Mouse (Mus musculus) midbrain, embryonic 11.5 days (tissue): ENCODE measurements around the gene Chil6. TPM values are rescaled to one million over a fixed set of nuclear protein-coding genes. Genes with fewer than 3 reads are reported as not detected.
A peak's percentile ranks its signal among the peaks of the same experiment; 100 is the strongest.

ENCODE experiments used
- ATAC-seq: fragments of 200-750 bp; cut with Nextera tagmentation; 2 replicates; pipeline ENCODE4 v1.8.0; 2017; ENCODE audit warnings: moderate TSS enrichment, moderate library complexity; ENCODE audit not compliant: low FRiP score
- DNase-seq: peaks from one replicate; pipeline ENCODE4 v3.0.0; 2015; ENCODE audit warnings: low spot score; ENCODE audit errors: missing footprints
- H3K27ac ChIP-seq: fragments of 300-500 bp; sonication (generic); 2 replicates; pipeline ENCODE4 v1.5.1; 2014; ENCODE audit warnings: low read depth, low read length
- H3K27me3 ChIP-seq: fragments of 300-500 bp; sonication (generic); 2 replicates; pipeline ENCODE4 v1.6.1; 2014; ENCODE audit warnings: mild to moderate bottlenecking, low read length, moderate library complexity, mixed read lengths; ENCODE audit not compliant: control insufficient read depth, insufficient read depth
- H3K36me3 ChIP-seq: fragments of 300-500 bp; sonication (generic); 2 replicates; pipeline ENCODE4 v1.6.1; 2014; ENCODE audit warnings: mild to moderate bottlenecking, low read length, moderate library complexity, mixed read lengths; ENCODE audit not compliant: control insufficient read depth, insufficient read depth
- H3K4me1 ChIP-seq: fragments of 300-500 bp; sonication (generic); 2 replicates; pipeline ENCODE4 v1.6.1; 2014; ENCODE audit warnings: low read length; ENCODE audit not compliant: control insufficient read depth, insufficient read depth
- H3K4me2 ChIP-seq: fragments of 300-500 bp; sonication (generic); 2 replicates; pipeline ENCODE4 v1.6.1; 2014; ENCODE audit warnings: mild to moderate bottlenecking, moderate library complexity
- H3K4me3 ChIP-seq: fragments of 300-500 bp; sonication (generic); 2 replicates; pipeline ENCODE4 v1.5.1; 2014; ENCODE audit warnings: low read depth, low read length
- H3K9ac ChIP-seq: fragments of 300-500 bp; sonication (generic); 2 replicates; pipeline ENCODE4 v1.6.1; 2014; ENCODE audit warnings: low read length
- H3K9me3 ChIP-seq: fragments of 300-500 bp; sonication (generic); 2 replicates; pipeline ENCODE4 v1.6.1; 2016; ENCODE audit warnings: low read length; ENCODE audit not compliant: control insufficient read depth
- WGBS: fragments of 180-500 bp; shearing (Covaris S2); extraction: QIAGEN DNeasy Blood & Tissue Kit; methylation state at CpG from one replicate; pipeline ENCODE4 v1.1.7; 2014; 5-methylcytosine and 5-hydroxymethylcytosine counted together
- polyA plus RNA-seq: library from polyadenylated mRNA; unstranded; fragments of >200 nt; fragmentation: Nextera tagmentation; extraction: Ambion mirVana; gene quantifications from 2 replicates; pipeline ENCODE4 v1.2.1, GENCODE M21; 2014

Chil6 gene
- polyA plus RNA-seq: not detected in 2 replicates

- Histone ChIP-seq H3K4me3 (no peak within 1 kb of the TSS), H3K4me1 (no peaks in the 10 kb centered on the region), H3K9ac (no peak within 1 kb of the TSS), H3K36me3 (no peaks in the 10 kb centered on the region), H3K9me3 (no peaks in the 10 kb centered on the region), H3K4me2 (no peak within 1 kb of the TSS), H3K27me3 (no peaks in the 10 kb centered on the region), H3K27ac (no peak within 1 kb of the TSS)
- DNase-seq (no peak), ATAC-seq (no peak)
These were observed at the start of gene Chil6 for GRCm38 (mm10) chr3:106406082-106406481. Gene Chil6 (minus strand): TSS chr3:106406182.

DNA sequence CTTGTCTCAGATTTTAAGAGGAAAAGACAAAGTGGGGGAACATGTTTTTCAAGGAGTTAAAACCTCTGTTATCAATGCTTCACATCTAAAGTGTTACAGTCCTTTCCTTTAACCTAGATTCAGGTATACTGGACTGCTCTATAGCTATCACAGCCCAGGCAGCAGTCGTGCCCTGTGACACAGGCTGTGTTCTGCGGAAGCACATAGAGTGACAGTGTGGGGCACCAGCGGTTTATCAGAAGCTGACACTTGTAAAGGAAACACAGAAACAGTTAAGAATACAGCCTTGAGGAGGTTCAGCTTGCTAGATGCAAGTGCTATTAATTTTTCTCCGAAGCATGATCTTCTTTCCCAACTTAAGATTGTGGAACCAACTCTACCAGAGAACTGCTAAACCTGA is 46.6 kb upstream of the Chil6 start:
- Histone ChIP-seq H3K36me3 (no peaks in the 10 kb centered on the region), H3K27me3 (no peaks in the 10 kb centered on the region), H3K4me3 (no peak overlapping the region), H3K27ac (no peak overlapping the region), H3K9me3 (no peaks in the 10 kb centered on the region), H3K4me1 (no peaks in the 10 kb centered on the region), H3K9ac (no peak overlapping the region), H3K4me2 (no peak overlapping the region)
- WGBS: 77% methylated on average over 4 of the region's 4 CpGs
- ATAC-seq: no peak
- no peak for DNase-seq

GRCm38 (mm10) chr3:106449567-106449966 is 43.6 kb upstream of the Chil6 start:
- H3K4me1 ChIP-seq: no peaks in the 10 kb centered on the region
- H3K27me3 ChIP-seq: no peaks in the 10 kb centered on the region
- ATAC-seq (no peak), DNase-seq (no peak)
- H3K4me2 ChIP-seq: no peak overlapping the region
- H3K36me3 ChIP-seq: no peaks in the 10 kb centered on the region
- 82% methylated on average over 4 of the region's 4 CpGs for WGBS
- H3K4me3 ChIP-seq: no peak overlapping the region
- H3K9me3 ChIP-seq: no peaks in the 10 kb centered on the region
- H3K27ac ChIP-seq: no peak overlapping the region
- no peak overlapping the region for H3K9ac ChIP-seq

DNA sequence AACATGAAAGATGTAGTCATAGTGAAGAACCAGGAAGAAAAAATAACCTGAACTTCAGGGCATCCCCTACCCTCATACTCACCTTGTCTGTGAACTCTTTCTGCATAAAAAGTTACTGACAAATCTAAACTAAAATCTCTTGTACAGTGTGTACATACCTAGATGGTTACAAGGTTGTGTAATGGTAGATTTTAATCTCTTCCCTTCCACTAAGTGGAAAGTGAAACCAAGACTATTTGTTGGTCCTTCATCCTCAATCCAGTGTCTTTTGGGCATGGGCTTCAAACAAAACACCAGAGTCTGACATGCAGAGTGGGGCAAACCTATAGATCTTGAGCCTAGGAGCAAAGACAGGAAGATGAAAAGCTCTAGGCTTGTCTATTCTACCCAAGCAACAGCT is 43.0 kb upstream of the Chil6 start:
- no peak overlapping the region for H3K4me2 ChIP-seq
- H3K27ac ChIP-seq: no peak overlapping the region
- no peaks in the 10 kb centered on the region for H3K9me3 ChIP-seq
- DNase-seq (no peak), ATAC-seq (no peak)
- no peaks in the 10 kb centered on the region for H3K36me3 ChIP-seq
- no peak overlapping the region for H3K4me3 ChIP-seq
- H3K9ac ChIP-seq: no peak overlapping the region
- H3K27me3 ChIP-seq: no peaks in the 10 kb centered on the region
- no peaks in the 10 kb centered on the region for H3K4me1 ChIP-seq

DNA sequence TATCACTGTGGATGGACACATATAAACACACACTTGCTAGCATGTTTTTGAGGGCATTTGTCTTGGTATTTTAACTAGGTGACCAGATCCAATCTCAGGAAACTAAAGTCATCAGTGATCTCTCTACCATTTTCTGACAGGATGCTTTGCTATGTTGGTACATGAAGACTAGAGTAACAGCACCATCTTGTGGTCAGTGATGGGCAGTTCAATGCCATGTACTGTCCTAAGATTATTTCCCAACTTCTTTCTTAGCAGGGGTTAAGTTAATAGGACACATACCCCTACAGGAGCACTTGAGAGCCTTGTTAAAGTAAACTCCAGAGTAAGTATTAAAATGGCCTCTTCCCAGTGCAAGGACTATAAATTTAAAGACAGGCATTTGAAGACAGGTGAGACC is 42.6 kb upstream of the Chil6 start:
- Histone ChIP-seq H3K4me3 (no peak overlapping the region), H3K27me3 (no peaks in the 10 kb centered on the region), H3K36me3 (no peaks in the 10 kb centered on the region), H3K27ac (no peak overlapping the region), H3K9me3 (no peaks in the 10 kb centered on the region), H3K9ac (no peak overlapping the region), H3K4me1 (no peaks in the 10 kb centered on the region), H3K4me2 (no peak overlapping the region)
- peak; percentile 85 for ATAC-seq
- DNase-seq: peak; percentile 89

Other genes starting within 250 kb of the Chil6 start
- gene Chil3, start 238.6 kb downstream of the Chil6 start, polyA plus RNA-seq: not detected in 2 replicates
- not detected in 2 replicates for gene Chil4, start 186.7 kb downstream of the Chil6 start, polyA plus RNA-seq
- gene Dennd2d, start 76.2 kb upstream of the Chil6 start, polyA plus RNA-seq: 0.72 and 0.80 TPM in 2 replicates
- gene Dram2, start 141.6 kb upstream of the Chil6 start, polyA plus RNA-seq: 52.2 and 55.0 TPM in 2 replicates
- gene Cept1, start 141.6 kb upstream of the Chil6 start, polyA plus RNA-seq: 44.9 and 49.3 TPM in 2 replicates